Mouse (Mus musculus): ENCODE results near the gene Def8. TPM values are rescaled to one million over a fixed set of nuclear protein-coding genes. Genes with fewer than 3 reads are reported as not detected.

Def8 gene
- total and polyA plus RNA-seq, 3 experiments: 17.9 to 22.4 (median 19.9) TPM

DNA sequence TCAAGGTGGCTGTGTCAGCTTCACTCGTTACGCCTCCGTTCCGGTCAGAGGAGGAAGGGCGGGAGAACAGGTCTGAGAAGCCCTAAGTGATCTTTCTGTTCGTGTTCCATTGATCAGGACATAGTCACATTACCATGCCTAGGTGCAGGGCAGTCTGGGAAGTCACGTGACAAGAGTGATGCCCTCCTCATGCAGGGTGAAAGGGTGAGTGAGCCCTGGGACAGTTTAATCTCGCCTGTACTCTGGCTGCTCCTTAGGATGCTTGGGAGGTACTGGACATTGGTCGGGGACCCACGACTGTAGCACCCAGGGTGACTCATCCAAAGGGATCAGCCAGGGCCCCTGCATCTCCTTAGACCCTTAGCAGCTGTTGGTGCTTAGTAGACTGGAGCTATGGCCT lies 22.7 kb downstream of the Def8 start:
- TF ChIP-seq MEF2A (IDR thresholded peaks at IDR 0.05; ENCODE audit: borderline replicate concordance, low read depth, low read length): no peak
- TF ChIP-seq JUN (IDR thresholded peaks at IDR 0.05; ENCODE audit: insufficient read depth, low read depth, low read length): no peak
- no peak for TF ChIP-seq BHLHE40 (IDR thresholded peaks at IDR 0.05; ENCODE audit: low read depth, low read length)
- no peak for TF ChIP-seq ZC3H11A (IDR thresholded peaks at IDR 0.05; ENCODE audit: low read depth, low read length)
- TF ChIP-seq PAX5 (IDR thresholded peaks at IDR 0.05; ENCODE audit: low read length): no peak
- no peak for TF ChIP-seq MXI1 (IDR thresholded peaks at IDR 0.05; ENCODE audit: low read depth, low read length)
- no peak for TF ChIP-seq RCOR1 (conservative IDR thresholded peaks at IDR 0.05; ENCODE audit: low read depth, low read length)
- TF ChIP-seq ZMIZ1 (IDR thresholded peaks at IDR 0.05; ENCODE audit: low read depth, low read length): no peak
- no peak for TF ChIP-seq KAT2A (IDR thresholded peaks at IDR 0.05; ENCODE audit: insufficient replicate concordance, low read length)
- TF ChIP-seq EP300 (IDR thresholded peaks at IDR 0.05; ENCODE audit: low read length): no peak
- TF ChIP-seq UBTF (IDR thresholded peaks at IDR 0.05; ENCODE audit: low read depth, low read length): no peak
- TF ChIP-seq RAD21 (IDR thresholded peaks at IDR 0.05; ENCODE audit: low read depth, low read length): no peak
- TF ChIP-seq NELFE (IDR thresholded peaks at IDR 0.05; ENCODE audit: low read depth, low read length): no peak
- TF ChIP-seq POLR2AphosphoS2 (IDR thresholded peaks at IDR 0.05; ENCODE audit: low read depth, low read length): no peak
- no peak for TF ChIP-seq TBP (conservative IDR thresholded peaks at IDR 0.05; ENCODE audit: low read depth, low read length)
- no peak for TF ChIP-seq CHD2 (IDR thresholded peaks at IDR 0.05; ENCODE audit: low read length)
- no peak for TF ChIP-seq CTCF (conservative IDR thresholded peaks at IDR 0.05 in 1 of 2, IDR thresholded peaks at IDR 0.05 in 1 of 2; ENCODE audit: low read depth in 2 of 2, low read length in 2 of 2)
- no peak for TF ChIP-seq HCFC1 (IDR thresholded peaks at IDR 0.05; ENCODE audit: low read depth, low read length)
- no peak overlapping the region for H3K4me3 ChIP-seq (replicated peaks in 1 of 3; ENCODE audit: low read depth in 2 of 3, low read length in 2 of 3, poor library complexity in 1 of 3)
- H3K9me3 ChIP-seq (replicated peaks; ENCODE audit: low read length): peaks cover 2% of the 10 kb centered on the region
- no peak overlapping the region for H3K9ac ChIP-seq (ENCODE audit: insufficient read depth, low read depth)
- H3K79me2 ChIP-seq (replicated peaks; ENCODE audit: control insufficient read depth, extremely low read depth, insufficient read depth, poor library complexity, severe bottlenecking): no peaks in the 10 kb centered on the region
- peaks cover 0 to 33% of the 10 kb centered on the region in 2 experiments for H3K36me3 ChIP-seq (replicated peaks in 1 of 2; ENCODE audit: control insufficient read depth in 1 of 2, insufficient read depth in 1 of 2, low read length in 1 of 2)
- peaks cover 13% of the 10 kb centered on the region in 2 experiments for H3K4me1 ChIP-seq (ENCODE audit: control insufficient read depth in 1 of 2, insufficient read depth in 2 of 2)
- no peaks in the 10 kb centered on the region for H3K27me3 ChIP-seq (replicated peaks)
- no peak overlapping the region for H3K27ac ChIP-seq (ENCODE audit: insufficient read depth, low read depth)
- DNase-seq (ENCODE audit: extremely low read depth): no peak
- dilution Hi-C loops (cut with MboI; ENCODE audit: extremely low pct_ligation_motif_present, extremely low pct_unique_long_range_greater_than_20kb, low sequenced_read_pairs): no loop called here
- in situ Hi-C loops (cut with MboI; ENCODE audit: low pct_ligation_motif_present, low pct_unique_long_range_greater_than_20kb, low sequenced_read_pairs): no loop called here
- H3K4me2 ChIP-seq (ENCODE audit: insufficient read depth, low read depth, poor library complexity, severe bottlenecking): no peak overlapping the region

DNA sequence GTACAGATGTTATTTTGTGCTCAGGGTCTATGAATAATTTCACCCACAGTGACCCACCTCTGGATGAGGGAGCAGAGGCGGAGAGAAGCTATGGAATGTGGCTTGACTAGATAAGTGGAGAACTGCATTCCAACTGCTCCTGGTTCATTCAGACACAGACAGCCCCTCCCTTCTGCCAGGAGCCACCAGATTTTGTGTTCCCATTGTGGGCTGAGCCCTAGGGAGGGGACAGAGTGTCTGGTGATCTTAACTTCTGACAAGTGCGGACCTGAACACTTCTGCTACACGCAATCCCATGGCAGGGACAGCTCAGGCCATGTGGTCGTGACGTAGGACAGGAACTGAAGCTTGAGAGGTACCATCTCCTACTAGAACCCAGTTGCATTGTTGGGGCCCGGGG lies 23.5 kb downstream of the Def8 start:
- peaks cover 0 to 40% of the 10 kb centered on the region in 2 experiments for H3K36me3 ChIP-seq (replicated peaks in 1 of 2; ENCODE audit: control insufficient read depth in 1 of 2, insufficient read depth in 1 of 2, low read length in 1 of 2)
- H3K79me2 ChIP-seq (replicated peaks; ENCODE audit: control insufficient read depth, extremely low read depth, insufficient read depth, poor library complexity, severe bottlenecking): no peaks in the 10 kb centered on the region
- no peak overlapping the region for H3K9ac ChIP-seq (ENCODE audit: insufficient read depth, low read depth)
- TF ChIP-seq MYC (IDR thresholded peaks at IDR 0.05; ENCODE audit: low read depth, low read length) (no peak), EP300 (IDR thresholded peaks at IDR 0.05; ENCODE audit: low read length) (no peak), HCFC1 (IDR thresholded peaks at IDR 0.05; ENCODE audit: low read depth, low read length) (no peak), NELFE (IDR thresholded peaks at IDR 0.05; ENCODE audit: low read depth, low read length) (no peak), CTCF (conservative IDR thresholded peaks at IDR 0.05 in 1 of 2, IDR thresholded peaks at IDR 0.05 in 1 of 2; ENCODE audit: low read depth in 2 of 2, low read length in 2 of 2) (no peak), MEF2A (IDR thresholded peaks at IDR 0.05; ENCODE audit: borderline replicate concordance, low read depth, low read length) (no peak), MAZ (IDR thresholded peaks at IDR 0.05; ENCODE audit: low read depth, low read length) (no peak), RAD21 (IDR thresholded peaks at IDR 0.05; ENCODE audit: low read depth, low read length) (no peak), USF1 (IDR thresholded peaks at IDR 0.05; ENCODE audit: low read depth, low read length) (no peak), SMC3 (IDR thresholded peaks at IDR 0.05; ENCODE audit: low read depth, low read length) (no peak), MAFK (IDR thresholded peaks at IDR 0.05; ENCODE audit: insufficient replicate concordance, low read length) (no peak), TBP (conservative IDR thresholded peaks at IDR 0.05; ENCODE audit: low read depth, low read length) (no peak), KAT2A (IDR thresholded peaks at IDR 0.05; ENCODE audit: insufficient replicate concordance, low read length) (no peak), POLR2A (IDR thresholded peaks at IDR 0.05; ENCODE audit: low read depth, low read length) (no peak)
- no peak overlapping the region for H3K4me2 ChIP-seq (ENCODE audit: insufficient read depth, low read depth, poor library complexity, severe bottlenecking)
- H3K27me3 ChIP-seq (replicated peaks): no peaks in the 10 kb centered on the region
- dilution Hi-C loops (cut with MboI; ENCODE audit: extremely low pct_ligation_motif_present, extremely low pct_unique_long_range_greater_than_20kb, low sequenced_read_pairs): no loop called here
- no peak for DNase-seq (ENCODE audit: extremely low read depth)
- H3K27ac ChIP-seq (ENCODE audit: insufficient read depth, low read depth): no peak overlapping the region
- peaks cover 13% of the 10 kb centered on the region in 2 experiments for H3K4me1 ChIP-seq (ENCODE audit: control insufficient read depth in 1 of 2, insufficient read depth in 2 of 2)
- no peaks in the 10 kb centered on the region for H3K9me3 ChIP-seq (replicated peaks; ENCODE audit: low read length)
- H3K4me3 ChIP-seq (replicated peaks in 1 of 3; ENCODE audit: low read depth in 2 of 3, low read length in 2 of 3, poor library complexity in 1 of 3): no peak overlapping the region
- in situ Hi-C loops (cut with MboI; ENCODE audit: low pct_ligation_motif_present, low pct_unique_long_range_greater_than_20kb, low sequenced_read_pairs): no loop called here
